Mouse (Mus musculus): ENCODE measurements at regions not wholly inside any gene's neighbourhood (a gene's known extent, or its start where the extent isn't known, plus 50 kb on each side); places are given as distances from the start of the nearest gene placed in this dataset.

DNA sequence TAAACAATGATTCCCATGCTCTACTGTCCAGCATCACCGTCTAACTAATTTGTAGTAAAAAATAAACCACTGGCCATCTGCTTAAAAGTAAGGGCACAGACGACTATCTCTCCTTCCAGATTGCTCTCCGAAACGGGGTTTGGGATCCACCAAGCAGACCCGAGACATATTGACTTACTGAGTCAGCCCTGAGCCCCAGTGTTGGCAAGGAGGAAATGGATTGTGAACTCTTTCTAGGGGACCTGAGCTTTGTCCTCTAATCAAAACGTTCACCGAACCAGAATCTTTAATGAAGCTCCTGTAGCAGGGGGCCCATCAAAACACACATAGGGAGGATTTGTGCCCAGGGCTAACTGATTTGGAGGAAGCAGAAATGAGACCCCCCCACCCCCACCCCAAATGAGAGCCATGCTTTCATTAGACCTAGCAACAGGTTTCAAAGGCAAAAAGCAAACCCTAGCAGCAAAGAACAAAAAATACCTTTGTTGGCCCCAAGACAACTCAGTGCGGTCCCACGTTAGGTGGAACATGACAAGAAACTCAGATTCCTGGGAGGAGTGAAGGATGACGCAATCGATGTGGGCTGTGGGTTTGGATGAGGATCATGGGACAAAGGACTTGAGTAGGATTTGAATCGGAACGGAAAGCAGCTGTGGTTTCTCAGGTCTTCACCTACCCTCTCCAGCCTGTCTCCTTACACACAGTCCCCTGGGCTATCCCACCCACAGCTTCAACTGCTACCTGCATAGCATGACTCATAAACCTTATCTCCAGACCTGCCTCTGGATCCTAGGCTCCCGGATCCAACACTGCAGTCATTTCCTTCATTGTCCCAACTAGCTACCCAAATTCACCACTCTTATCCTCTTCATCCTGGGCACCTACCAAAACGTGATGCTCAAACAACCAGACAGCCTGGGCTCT lies 62.2 kb upstream of the Rreb1 start:
- DNase-seq: no peak

DNA sequence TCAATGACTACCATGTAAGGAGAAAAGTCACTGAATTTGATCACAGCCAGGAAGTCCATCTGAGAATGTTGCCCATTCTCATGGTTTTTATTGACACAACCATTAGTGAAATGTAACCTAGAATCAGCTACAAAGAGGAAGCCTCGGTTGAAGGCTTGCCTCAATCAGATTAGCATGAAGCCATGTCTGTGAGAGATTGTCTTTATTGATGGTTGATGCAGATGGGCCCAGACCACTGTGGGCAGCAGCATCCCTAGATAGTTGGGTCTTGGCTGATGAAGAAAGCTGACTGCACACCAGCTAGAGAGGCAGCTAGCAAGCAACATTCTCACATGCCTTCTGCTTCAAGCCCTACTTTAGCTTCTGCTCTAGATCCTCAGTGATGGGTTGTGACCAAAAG lies 60.4 kb upstream of the Rreb1 start:
- no peak for DNase-seq

DNA sequence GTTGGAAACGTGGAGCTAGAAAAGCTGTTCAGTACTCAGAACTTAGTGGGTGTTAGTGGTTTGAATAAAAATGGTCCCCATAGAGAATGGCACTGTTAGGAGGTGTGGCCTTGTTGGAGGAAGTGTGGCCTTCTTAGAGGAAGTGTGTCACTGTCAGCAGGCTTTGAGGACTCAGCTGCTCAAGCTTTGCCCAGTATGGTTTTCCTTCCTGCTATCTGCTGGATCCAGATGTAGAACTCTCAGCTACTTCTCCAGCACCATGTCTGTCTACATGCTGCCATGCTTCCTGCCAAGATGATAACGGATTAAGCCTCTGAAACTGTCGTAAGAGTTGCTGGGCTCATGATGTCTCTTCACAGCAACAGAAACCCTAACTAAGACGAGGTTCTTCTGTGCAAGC lies 59.8 kb upstream of the Rreb1 start:
- no peak for DNase-seq
